Mouse (Mus musculus) heart, adult 2 months (tissue): ENCODE measurements around the gene Slit3.

Experiments used
- CTCF ChIP-seq: fragments of 200-600 bp; IDR thresholded peaks from 2 replicates; pipeline ENCODE4 v1.8.1; 2022; ENCODE audit warnings: antibody characterized with exemption, mild to moderate bottlenecking, moderate library complexity
- EP300 ChIP-seq: fragments of 200-500 bp; IDR thresholded peaks from 2 replicates; pipeline ENCODE4 v1.6.1; 2011; ENCODE audit warnings: low read depth, low read length, control low read depth; ENCODE audit not compliant: insufficient read depth
- POLR2A ChIP-seq: fragments of 200-500 bp; IDR thresholded peaks from 2 replicates; pipeline ENCODE4 v1.6.1; 2011; ENCODE audit warnings: mild to moderate bottlenecking, low read depth, low read length, control low read depth; ENCODE audit not compliant: insufficient read depth

GRCm38 (mm10) chr11:35295162-35295799 is 174.3 kb downstream of the Slit3 start:
- TF ChIP-seq POLR2A (no peak), CTCF (no peak), EP300 (no peak)
